Mouse (Mus musculus): Measurements from ENCODE around the gene Shmt1. TPM values are rescaled to one million over a fixed set of nuclear protein-coding genes. Genes with fewer than 3 reads are reported as not detected.

Shmt1 gene
- polyA plus RNA-seq, 1 experiment = 6.5 TPM

GRCm38 (mm10) chr11:60770776-60771175 lies 40.7 kb downstream of the Shmt1 start:
- DNase-seq (ENCODE audit: low read depth) = no peak
- no peak for TF ChIP-seq CTCF (IDR thresholded peaks at IDR 0.05; ENCODE audit: borderline replicate concordance, extremely low read depth, insufficient read depth, insufficient read length)
- no peak for TF ChIP-seq POLR2A (IDR thresholded peaks at IDR 0.05; ENCODE audit: borderline replicate concordance, extremely low read depth, insufficient read depth, insufficient read length, poor library complexity, severe bottlenecking)

GRCm38 (mm10) chr11:60769322-60769721 lies 42.2 kb downstream of the Shmt1 start:
- DNase-seq (ENCODE audit: low read depth) = no peak
- TF ChIP-seq POLR2A (IDR thresholded peaks at IDR 0.05; ENCODE audit: borderline replicate concordance, extremely low read depth, insufficient read depth, insufficient read length, poor library complexity, severe bottlenecking) = no peak
- TF ChIP-seq CTCF (IDR thresholded peaks at IDR 0.05; ENCODE audit: borderline replicate concordance, extremely low read depth, insufficient read depth, insufficient read length) = no peak

- TF ChIP-seq POLR2A (IDR thresholded peaks at IDR 0.05; ENCODE audit: borderline replicate concordance, extremely low read depth, insufficient read depth, insufficient read length, poor library complexity, severe bottlenecking) (no peak), CTCF (IDR thresholded peaks at IDR 0.05; ENCODE audit: borderline replicate concordance, extremely low read depth, insufficient read depth, insufficient read length) (no peak)
- DNase-seq (ENCODE audit: low read depth) = peak; percentile 1
Observed at GRCm38 (mm10) chr11:60766969-60767368, 44.5 kb downstream of the Shmt1 start.

GRCm38 (mm10) chr11:60761681-60762080 lies 49.8 kb downstream of the Shmt1 start:
- DNase-seq (ENCODE audit: low read depth) = no peak
- TF ChIP-seq POLR2A (IDR thresholded peaks at IDR 0.05; ENCODE audit: borderline replicate concordance, extremely low read depth, insufficient read depth, insufficient read length, poor library complexity, severe bottlenecking) (no peak), CTCF (IDR thresholded peaks at IDR 0.05; ENCODE audit: borderline replicate concordance, extremely low read depth, insufficient read depth, insufficient read length) (no peak)

- DNase-seq (ENCODE audit: low read depth) = no peak
Observed at GRCm38 (mm10) chr11:60755570-60755969, 55.9 kb downstream of the Shmt1 start.

GRCm38 (mm10) chr11:60740321-60740720 lies 71.2 kb downstream of the Shmt1 start:
- DNase-seq (ENCODE audit: low read depth) = no peak
- TF ChIP-seq CTCF (IDR thresholded peaks at IDR 0.05; ENCODE audit: borderline replicate concordance, extremely low read depth, insufficient read depth, insufficient read length) = no peak

More at GRCm38 (mm10) chr11:60755570-60755969, 55.9 kb downstream of the Shmt1 start:
- TF ChIP-seq CTCF (IDR thresholded peaks at IDR 0.05; ENCODE audit: borderline replicate concordance, extremely low read depth, insufficient read depth, insufficient read length) = no peak
- TF ChIP-seq POLR2A (IDR thresholded peaks at IDR 0.05; ENCODE audit: borderline replicate concordance, extremely low read depth, insufficient read depth, insufficient read length, poor library complexity, severe bottlenecking) = no peak

Other genes with a start within 250 kb of the Shmt1 start
- 123 and 152 TPM in 2 replicates for gene Llgl1, start 112.0 kb downstream of the Shmt1 start, polyA plus RNA-seq (2012; rRNA removed)
- 152 and 157 TPM in 2 replicates for gene Flii, start 84.5 kb downstream of the Shmt1 start, polyA plus RNA-seq (2012; rRNA removed)
- 27.9 and 29.9 TPM in 2 replicates for gene Mief2, start 83.3 kb downstream of the Shmt1 start, polyA plus RNA-seq (2012; rRNA removed)
- 10.2 TPM in 2 replicates for gene Top3a, start 34.4 kb downstream of the Shmt1 start, polyA plus RNA-seq (2012; rRNA removed)
- gene Smcr8, start 34.2 kb downstream of the Shmt1 start, polyA plus RNA-seq (2012; rRNA removed) = 9.9 and 13.0 TPM in 2 replicates
- gene Dhrs7b, start 18.9 kb upstream of the Shmt1 start, polyA plus RNA-seq (2012; rRNA removed) = 15.5 and 16.2 TPM in 2 replicates
- gene Tmem11, start 67.6 kb upstream of the Shmt1 start, polyA plus RNA-seq (2012; rRNA removed) = 58.8 and 80.1 TPM in 2 replicates
- 51.5 and 54.6 TPM in 2 replicates for gene Natd1, start 103.0 kb upstream of the Shmt1 start, polyA plus RNA-seq (2012; rRNA removed)
- gene Map2k3, start 120.3 kb upstream of the Shmt1 start, polyA plus RNA-seq (2012; rRNA removed) = 14.7 and 17.3 TPM in 2 replicates
- gene Kcnj12, start 210.8 kb upstream of the Shmt1 start, polyA plus RNA-seq (2012; rRNA removed) = 4.4 and 7.3 TPM in 2 replicates